Mouse (Mus musculus) B cell, adult 2 months (primary cell): Measurements from ENCODE around the gene Gm20441.

Source experiments
- DNase-seq, 2 experiments: peaks; one replicate each; pipeline ENCODE4 v3.0.0; 2022

The Gm20441 gene

DNA sequence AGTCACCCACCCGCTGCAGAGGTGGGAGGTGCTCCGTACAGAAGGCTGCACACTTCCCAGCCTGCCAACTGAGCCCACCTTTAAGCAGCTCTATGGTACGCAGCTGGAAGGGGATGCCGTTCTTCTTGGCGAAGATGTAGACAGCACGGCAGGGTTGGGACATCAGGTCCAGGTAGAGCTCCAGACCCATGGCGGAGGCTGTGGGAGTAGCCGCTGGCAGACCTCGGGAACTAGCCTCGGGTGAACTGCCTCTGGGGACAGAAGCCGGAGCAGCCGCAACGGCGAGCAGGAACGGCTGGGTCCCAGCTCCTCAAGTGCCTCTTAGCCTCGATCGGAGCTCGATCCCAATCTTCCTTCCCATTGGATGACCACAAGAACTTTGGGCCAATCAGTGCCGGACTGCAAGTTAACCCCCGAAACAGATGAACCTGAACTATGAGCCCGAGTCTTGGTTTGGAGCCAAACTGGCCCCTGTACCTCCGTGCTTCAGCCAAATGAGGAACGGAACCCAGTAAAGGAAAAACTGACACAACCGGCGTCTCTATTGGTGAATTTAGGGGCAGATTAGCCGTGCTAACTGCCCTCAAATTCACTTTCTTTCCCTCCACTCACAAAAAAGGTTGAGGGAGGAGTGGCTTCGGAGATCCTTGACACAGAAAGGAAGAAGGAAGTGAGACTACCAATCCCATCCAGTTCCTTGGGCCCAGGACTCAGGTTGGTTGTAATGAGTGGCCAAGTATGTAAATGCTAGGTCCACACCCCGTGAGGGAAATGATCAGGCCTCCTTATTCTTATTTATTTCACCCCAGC is at the start of gene Gm20441, which contains the start of gene Gstt3:
Gm20441 (minus strand) TSS at position 186 of the 810 bp plus-strand sequence.
Gstt3 (minus strand) TSS at position 646 of the 810 bp plus-strand sequence.
- peak; percentile 39 to 44 for DNase-seq

DNA sequence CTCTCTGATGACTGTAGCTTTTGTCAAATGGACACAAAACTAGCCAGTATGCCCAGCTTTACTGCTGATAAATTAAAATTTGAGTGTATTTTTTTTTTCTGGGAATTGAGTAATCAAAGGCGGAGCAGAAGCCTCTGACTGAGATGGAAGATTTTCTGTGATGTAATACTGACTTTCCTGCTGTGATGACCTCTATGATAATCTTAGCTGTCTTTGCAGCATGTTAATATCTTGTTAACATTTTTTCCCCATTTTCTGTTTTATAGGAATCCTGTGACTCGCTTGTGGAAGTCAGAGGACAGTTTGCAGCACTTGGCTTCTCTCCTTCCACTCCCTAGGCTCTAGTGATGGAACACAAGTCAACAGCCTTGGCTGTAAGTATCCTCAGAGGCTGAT is 49.5 kb upstream of the Gm20441 start:
- DNase-seq, result no peak

DNA sequence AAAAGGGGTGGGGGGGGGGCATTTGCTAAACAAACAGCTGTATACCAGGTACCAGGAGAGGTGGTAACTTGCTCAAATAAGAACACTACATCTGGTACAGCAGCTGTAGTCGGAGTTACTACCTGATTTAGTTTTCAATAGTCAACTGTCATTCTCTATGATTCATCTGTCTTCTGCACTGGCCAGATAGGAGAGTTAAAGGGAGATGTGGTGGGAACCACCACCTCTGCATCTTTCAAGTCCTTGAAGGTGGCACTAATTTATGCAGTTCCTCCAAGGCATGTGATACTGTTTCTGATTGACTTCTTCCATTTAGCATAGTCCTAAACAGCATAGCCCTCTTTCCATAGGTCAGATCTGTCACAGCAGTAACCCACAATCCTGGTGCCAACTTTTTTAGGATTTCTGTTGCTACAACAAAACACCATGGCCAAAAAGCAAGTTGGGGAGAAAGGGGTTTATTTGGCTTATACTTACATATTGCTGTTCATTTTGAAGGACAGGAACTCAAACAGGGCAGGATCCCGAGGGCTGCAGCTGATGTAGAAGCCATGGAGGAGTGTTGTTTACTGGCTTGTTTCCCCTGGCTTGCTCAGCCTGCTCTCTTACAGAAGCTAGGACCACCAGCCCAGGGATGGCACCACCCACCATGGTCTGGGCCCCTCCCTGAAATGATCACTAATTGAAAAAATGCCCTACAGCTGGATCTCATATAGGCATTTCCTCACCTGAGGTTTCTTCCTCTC is 48.9 kb upstream of the Gm20441 start:
- no peak for DNase-seq

DNA sequence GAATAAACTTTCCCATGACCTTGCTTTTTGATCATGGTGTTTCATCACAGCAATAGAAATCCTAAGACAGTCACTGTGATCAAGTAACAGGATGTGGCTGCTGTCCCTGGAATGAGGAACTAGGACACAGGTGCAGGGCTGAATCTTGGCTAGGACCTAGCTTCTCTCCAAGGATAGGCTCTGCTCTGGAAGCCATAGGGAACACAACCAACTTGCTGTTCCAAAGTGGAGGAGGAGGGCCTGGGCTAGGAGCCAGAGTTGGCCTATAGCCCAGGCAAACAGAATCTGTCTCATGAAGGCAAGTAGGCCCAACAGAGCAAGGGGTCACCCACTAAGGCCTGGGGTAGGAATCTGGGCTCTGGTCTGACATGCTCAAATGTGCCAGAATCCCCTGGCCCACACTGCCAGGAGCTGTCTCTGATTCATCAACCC is 47.8 kb upstream of the Gm20441 start:
- DNase-seq, result no peak

DNA sequence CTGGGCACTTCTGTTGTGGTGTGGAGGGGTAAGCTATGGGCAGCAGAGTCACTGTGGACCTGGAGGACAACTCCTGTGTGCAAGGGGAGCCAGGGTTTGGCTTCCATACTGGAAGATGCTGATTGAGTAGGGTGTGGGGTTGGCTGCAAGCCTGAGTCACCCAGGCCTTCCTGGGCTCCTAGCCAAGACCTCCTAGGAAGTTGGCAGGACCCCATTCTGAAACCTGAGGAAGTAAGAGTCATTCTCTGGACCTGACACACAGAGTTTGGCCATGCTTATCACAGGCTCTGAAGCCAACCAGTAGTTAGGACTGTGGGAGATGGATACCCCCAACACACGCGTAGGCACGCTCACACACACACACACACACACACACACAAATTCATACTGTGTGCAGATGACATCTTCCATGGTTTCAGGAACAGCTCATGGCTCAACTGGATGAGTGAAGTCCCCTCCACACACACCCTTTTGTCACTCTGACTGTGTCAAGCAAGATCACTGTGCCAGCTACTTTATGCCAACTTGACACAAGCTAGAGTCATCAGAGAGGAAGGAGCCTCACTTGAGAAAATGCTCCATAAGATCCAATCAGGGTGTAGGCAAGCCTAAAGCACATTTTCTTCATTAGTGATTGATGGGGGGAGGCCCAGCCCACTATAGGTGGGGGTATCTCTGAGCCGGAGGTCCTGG is 47.1 kb upstream of the Gm20441 start:
- DNase-seq, result no peak

DNA sequence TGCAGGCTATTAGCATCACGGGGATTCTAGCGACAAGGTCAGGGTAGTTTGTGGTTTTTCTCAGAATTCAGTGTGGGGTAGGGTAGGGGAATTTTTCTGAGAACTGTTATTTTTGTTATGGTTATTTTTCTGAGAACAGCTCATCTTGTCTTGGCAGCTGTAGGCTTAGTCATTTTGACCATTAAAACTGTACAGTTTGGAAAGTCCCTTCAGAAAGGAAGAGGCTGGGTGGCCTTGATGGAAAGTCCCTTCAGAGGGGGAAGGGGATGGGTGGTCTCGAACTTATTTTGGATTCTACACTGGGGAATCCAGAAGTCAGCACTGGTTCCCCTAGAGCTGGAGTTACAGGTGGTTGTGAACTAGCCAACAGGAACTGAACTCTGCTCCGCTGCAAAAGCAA is 43.8 kb upstream of the Gm20441 start:
- DNase-seq, result no peak

DNA sequence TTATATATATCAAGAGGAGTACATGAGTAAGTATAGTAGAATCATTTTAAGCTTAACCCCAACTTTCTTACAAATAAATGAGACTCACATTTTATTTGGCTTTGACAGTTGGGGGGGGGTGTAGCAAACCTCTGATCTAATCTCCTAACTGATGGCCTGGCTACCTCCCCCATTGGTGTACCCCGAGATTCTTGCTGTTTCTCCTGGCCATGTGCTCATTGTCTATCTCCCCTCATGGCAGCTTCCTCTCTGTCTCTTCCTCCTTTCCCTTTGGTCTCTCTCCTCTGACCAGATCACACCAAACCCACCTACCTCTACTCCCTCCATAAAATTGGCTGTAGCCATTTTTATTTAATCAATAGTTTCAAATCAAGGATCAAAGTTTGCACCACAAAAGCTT is 43.0 kb upstream of the Gm20441 start:
- no peak for DNase-seq

DNA sequence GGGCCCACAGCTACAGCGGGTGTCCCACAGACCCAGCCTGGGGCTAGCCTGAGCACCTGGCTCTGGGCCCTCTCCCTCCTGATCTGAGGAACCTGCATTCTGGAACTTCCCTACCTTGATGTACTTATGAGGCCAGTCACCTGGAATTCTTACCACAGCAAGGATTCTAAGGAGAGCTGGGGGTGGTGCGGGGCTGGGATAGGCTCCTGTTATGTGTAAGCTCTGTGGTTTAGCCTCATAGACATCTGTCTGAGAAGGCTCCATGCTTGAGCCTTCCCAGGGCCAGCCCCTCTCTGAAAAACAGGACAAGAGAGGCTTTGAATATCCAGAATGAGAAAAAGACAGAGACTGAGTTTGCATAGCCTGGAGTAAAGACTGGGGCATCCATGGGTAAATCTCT is 41.7 kb upstream of the Gm20441 start, which contains the start of gene Gstt4:
Gstt4 (minus strand) TSS at position 101 of the 400 bp plus-strand sequence.
- DNase-seq, result no peak

DNA sequence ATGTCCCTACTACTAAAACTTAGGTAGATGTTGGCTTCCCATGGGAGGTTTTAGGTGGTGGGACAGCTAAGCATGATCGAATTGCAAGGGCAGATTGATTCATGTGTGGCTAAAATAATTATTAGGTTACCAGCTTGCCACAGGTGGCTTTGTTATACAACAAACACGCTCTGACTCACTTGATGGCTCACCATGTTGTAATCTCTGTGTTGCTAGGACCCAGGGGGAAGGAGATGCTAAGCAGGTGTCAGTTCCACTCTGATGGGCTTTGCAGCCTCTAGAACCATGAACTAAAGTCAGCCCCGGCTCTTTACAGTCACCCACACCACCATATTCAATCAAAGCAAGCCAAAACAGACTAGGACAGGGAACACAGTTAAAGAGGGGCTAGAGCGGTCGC is 39.1 kb upstream of the Gm20441 start:
- no peak for DNase-seq

DNA sequence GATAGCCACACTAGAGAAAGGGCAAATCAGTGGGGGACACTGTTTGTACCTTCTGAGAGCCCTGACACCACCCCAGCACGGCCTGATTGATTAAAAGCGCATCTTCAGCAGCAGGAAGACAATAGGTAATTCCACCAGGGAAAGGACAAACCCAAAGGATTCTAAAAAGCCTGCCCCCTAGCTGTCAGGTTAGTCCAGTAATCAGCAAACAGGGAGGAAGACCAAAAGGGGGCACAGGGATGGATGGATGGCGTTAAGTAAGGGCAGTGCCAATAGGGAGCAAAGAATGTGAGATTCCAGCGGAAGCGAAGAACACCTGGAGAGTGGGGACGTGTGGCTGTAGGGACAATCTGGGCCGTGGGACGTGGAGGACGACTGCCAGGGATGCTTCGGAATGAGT is 37.9 kb upstream of the Gm20441 start:
- DNase-seq, result no peak

DNA sequence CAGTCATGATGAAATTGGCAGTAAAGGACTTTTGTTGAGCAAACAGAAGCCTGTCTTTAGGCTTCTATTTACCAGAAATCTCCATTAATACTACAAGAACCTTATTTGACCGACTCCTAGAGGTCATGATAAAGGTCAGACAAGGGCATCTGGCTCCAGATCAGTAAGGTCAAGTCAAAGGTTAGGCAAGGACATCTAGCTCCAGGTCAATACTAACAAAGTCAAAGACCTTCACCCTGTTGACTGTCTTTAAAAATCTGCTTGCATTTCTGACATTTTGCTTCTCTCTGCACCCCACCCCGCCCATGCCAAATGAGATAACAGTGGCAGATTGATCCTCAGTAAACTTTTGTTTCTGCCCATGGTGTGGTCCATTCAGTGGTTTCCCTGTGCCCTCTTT is 23.5 kb upstream of the Gm20441 start:
- no peak for DNase-seq

DNA sequence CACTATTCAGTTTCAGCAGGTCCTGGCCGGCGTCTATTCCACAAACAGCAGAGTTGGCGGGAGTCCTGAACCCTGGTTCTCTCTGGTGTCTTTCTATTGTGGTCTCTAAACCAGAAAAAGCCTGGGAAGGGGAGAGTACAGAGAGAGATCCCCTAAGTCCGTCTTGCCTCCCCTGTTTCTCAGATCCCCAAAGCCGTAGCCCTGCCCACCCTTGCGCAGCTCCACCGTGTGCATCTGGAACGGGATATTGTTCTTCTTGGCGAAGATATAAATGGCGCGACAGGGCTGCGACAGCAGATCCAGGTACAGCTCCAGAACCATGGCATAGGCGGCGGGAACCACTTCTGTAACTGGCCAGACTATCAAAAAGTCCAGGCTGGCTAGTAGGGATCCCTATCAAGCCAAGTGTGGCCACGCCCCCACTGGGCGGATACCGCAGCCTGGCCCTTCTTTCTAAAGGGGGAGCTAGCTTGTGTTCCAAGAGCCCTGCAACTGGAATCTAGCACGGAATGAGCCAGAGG is 17.5 kb upstream of the Gm20441 start, which contains the start of gene Gstt1:
Gstt1 (minus strand) TSS at position 409 of the 521 bp plus-strand sequence.
- peak; percentile 38 to 48 for DNase-seq

DNA sequence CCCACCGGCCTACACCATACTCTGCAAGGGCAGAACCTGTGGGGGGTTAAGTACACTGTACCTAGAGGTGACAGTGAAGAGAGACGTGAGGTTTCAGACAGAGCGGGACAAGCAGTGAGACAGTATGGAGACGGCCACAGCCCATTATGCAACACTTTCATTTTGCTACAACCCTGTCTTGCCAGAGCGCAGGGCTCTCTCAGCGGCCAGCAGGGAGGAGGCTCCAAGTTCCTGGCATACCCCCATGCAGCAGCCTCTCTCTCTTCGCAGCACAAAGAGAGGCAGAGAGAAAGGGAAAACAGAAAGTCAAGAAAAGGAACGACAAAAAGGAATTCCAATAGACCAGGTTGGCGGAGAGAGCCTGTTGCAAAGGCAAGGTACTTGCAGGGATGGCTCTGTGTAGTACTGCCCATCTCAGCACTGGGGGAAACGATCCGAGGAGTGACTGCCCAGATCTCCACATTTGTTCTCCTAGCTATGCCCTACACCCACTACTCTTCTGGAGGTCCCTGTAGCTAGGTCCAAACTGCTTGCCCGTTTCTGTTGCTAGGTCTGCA is 16.9 kb upstream of the Gm20441 start:
- peak; percentile 25 to 30 for DNase-seq

DNA sequence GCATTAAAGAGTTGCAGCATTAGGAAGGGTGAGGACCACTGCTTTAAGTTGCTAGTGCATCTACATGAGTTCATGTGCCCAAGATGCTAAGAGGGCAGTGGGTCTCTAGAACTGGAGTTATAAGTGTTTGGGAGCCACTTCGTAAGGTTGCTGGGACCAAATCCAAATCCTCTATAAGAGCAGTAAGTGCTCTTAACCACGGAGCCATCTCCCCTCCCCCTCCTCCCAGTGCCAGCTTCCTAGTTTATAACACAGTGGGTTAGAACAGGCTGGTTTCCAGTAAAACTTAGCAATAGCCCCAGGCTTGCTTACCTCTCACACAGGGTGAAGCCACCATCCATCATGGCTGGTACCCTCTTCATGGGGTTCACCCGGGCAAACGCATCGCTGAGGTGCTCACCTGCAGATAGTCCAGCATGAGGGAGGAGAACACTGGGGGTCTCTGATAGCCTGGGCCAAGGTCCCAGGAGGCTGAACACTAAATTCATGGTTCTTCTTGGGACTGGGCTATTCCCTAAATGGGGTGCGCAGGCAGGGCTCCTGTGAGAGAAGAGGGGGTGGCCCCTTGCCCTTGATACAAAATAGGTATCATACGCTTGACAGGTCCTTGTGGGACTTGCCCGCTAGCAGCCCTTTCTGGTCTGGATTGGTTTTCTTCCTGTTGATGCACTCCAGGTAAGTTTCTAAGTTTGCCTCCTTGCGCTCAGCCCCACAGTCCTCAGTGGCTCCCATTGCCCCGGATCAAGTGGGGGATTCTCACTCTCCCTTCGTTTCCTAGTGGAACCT is 16.2 kb upstream of the Gm20441 start:
- DNase-seq, result no peak

DNA sequence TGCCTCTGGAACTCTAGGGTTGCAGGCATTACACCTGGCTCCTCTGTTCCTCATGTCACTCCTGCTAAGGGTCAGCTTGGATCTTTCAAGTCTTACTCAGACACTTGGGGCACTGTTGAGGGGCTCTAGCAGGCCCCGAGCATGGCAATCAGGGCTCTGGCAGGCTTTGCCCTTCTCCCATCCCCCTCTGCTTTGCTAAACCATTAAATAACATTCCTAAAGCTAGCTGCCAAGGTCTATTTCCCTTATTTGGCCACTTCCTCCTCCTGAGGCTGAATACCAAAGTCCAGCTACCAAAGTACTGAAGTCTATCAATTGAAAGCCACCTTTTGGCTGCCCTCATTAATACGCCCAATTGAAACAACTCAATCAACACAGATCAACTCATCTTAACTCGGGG is 14.1 kb upstream of the Gm20441 start:
- no peak for DNase-seq

DNA sequence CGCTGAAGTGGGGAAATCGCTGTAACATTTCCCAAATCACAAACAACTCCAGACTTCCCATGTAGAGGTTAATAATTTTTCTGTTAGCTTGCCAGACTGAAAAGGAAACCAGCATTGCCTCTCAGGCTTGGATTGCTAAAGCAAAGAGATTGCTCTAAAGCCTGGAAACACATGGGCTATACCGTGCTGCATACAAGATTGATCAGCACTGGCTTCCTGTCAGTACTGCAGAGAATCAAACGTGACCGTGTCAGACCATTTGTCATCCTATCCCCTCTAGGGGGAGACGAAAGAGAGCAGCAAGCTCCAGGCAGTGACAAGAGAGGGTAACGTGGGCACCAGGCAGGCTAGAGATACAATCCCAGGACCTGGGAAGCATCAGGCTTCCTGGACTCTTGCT is 10.0 kb upstream of the Gm20441 start:
- DNase-seq, result no peak

DNA sequence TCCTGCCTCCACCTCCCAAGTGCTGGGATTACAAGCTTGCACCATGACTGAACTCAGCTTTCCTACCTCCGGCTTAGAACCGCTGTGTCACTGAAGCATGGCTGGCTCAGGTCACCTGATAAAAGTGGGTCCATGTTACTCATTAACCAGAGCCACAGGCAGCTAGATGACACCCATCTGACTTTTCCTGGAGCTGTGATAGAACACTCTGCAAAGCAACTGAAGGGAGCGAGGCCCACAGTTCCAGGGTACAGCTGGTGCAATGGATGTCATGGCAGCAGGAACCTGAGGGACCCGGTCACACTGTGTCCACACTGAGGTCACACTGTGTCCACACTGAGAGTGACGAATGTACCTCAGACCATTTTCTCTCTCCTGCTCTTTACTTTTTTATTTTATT is 9.1 kb upstream of the Gm20441 start:
- DNase-seq, result no peak

DNA sequence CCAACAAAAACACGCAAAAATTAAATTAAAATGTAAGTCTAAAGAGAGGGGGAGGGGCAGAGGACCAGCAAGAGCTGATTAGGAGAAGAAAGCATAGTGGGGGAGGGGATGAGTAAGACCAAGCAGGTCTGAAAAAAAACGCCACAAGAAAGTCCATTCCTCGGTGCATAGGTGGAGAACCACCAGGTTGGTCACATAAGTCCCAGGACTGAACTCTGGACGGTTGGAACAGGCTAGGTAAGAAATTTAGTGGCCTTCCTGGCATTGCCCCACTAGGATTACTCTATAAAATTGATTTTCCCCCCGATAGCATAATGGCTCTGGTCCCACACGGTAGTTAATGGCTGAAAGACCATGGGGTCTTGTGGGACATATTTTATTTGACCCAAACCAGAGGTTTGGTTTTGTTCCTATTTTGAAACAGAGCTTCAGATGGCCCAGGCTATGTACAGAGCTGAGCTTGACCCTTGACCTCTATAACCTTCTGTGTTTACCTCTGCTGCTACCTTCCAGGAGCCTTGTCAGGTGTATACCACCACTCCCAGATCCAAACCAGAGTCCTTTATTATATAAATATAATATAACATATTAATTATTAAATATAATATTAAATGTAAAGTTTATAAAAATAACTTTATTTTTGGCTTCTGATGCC is 8.5 kb upstream of the Gm20441 start:
- no peak for DNase-seq

DNA sequence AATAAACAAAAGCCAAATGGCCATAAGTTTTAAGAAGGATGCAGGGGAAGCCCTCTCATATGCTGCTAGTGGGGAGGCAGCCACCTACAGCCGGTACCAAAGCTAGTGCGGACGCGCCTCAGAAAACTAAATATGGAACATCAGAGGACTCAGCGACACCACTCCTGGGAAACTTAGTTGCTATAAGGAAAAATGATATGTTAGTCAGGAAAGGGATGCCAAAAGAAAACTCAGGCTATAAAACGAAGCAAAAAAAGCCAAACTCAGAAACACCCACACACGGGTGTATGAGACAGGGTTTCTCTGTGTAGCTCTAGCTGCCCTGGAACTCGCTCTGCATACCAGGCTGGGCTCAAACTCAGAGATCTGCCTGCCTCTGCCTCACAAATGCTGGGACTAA is 7.5 kb upstream of the Gm20441 start:
- no peak for DNase-seq

DNA sequence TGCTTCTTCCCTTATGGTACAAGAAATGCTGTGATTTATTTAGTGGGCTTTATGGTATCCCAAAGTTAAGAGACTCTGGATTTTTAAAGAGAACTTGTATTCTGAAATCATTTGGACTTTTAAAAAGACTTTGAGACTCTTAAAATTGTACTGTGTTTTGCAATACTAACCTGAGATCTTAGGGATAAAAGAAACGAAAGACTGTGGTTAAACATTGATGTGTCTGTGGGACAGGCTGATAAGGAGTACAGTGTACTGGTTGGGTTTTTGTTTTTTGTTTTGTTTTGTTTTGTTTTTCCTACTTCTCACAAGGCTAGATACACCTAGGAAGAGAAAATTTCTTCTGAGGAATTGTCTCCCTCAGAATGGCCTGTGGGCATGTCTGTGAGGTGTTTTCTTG is 4.7 kb upstream of the Gm20441 start:
- no peak for DNase-seq
